Mouse (Mus musculus): ENCODE data around the gene Pcsk2.

The Pcsk2 gene

DNA sequence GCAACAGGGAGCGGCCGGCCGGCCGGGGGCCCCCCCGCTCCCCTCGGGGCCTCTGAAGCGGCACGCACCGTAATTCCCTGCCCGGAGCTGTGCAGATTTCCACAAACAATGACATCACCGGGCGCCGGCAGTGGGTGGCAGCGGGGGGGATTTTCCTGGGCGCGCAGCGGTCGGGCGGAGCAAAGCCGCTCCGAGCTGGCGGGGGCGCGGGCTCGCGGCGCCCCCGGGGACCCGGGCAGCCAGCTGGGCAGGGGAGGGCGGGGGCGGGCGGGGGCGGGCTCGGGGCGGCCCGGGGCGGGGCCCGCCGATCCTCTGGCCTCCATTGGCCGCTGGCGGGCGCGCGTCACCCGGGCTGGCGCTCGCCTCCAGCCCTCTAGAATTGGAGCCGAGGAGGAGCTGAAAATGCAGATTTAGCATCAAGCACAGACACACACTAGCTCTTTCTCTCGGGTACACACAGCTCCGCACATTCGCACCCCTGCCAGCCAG, at the start of gene Pcsk2:
Gene Pcsk2, plus strand, starts transcription at position 399 of the 489 bp plus-strand sequence.
- DNase-seq (ENCODE audit: low spot score), result peak; percentile 56

DNA sequence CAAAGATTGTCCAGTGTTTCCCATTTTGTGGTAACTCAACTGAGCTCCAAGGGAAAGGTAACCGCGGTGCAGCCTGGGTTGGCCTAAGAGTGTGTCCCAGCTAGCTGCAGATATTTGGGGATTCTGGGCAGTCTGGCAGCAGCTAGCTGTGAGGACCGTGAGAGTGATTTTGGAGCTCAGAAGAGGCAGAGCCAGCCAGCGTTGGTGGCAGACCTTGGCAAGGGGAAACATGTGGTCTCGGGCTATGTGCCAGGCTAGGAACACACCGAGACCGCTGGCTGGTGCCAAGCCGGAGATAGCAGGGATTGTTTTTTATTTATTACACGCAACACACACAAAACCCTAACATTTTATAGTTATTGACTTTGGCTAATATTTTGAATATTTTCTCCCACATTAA, 45.1 kb upstream of the Pcsk2 start:
- DNase-seq (ENCODE audit: low spot score), result no peak

DNA sequence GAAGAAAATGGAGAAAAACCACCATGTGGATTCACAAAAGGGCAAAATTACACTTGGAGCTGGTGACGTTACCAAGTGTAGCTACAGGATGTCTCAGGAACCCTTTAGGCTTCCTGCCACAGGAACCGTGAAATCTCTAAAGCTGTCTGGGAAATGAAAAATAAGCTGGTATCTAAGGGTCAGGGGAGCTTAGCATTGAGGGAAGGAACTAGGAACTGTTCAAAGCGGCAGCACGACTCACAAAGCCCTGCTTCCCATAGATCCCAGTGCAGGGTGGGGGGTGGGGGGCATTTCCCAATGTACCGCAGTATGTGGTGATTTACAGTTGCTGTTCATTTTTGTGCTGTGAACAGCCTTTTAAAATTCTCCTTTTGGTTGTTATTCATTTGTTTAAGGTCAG, 44.2 kb upstream of the Pcsk2 start:
- DNase-seq (ENCODE audit: low spot score), result no peak

DNA sequence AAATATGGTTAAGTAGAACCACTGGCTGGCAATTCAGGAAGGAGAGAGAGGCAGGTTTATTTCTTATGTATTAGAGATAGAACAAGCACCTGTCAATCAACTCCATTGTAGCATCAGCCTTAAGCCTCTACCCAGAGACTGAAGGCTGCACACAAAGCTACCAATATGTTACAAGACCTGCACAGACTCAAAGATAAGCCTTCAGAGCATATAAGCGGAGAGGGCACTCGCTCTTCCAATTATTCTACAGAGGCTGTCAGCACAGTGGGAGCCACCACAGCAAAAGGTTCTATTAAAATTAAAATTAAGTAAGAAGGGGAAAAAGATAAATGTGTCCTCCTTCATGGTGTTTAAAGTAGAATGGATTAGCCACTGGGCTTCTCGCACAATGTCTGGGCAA, 43.8 kb upstream of the Pcsk2 start:
- no peak for DNase-seq (ENCODE audit: low spot score)

DNA sequence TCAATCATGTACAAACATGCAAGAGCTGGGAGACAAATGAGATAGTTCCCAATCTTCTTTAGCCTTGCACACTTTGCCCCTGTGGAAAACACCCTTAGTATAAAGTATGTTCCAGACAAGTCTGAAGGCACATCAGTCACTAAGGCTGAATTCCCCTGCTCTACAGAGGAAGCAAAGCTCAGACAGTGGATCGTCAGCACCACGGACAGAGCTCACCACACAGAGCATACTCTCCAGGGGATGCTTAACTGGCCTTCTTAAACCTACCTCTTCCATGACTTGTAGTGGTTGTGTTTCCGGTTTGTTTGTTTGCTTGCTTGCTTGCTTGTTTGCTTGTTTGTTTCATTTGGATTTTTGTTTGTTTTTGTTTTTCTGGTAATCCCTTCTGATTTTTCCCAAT, 9.5 kb upstream of the Pcsk2 start:
- no peak for DNase-seq (ENCODE audit: low spot score)

DNA sequence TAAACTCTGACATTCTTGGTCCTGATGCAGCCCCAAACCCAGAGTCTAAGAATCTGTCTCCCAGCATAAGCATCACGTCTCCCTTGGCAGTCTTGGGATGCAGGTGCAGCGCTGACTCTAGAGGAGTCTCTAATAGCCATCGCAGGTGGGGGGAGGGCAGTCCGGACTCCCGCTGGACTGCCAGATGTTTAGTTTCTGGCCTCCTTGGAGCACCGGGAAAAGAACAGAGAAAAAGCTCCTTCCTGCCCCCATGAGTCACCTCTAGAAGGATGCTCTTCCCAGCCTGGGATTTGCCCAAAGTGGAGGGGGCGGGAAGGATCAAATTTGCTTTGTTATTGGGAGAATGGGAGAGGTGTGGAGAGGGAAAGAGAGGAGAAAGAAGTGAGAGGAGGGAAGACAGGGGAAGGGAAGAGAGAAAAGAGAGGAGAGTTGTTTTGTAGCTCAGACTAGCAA, 631 bp upstream of the Pcsk2 start:
- DNase-seq (ENCODE audit: low spot score), result peak; percentile 27

DNA sequence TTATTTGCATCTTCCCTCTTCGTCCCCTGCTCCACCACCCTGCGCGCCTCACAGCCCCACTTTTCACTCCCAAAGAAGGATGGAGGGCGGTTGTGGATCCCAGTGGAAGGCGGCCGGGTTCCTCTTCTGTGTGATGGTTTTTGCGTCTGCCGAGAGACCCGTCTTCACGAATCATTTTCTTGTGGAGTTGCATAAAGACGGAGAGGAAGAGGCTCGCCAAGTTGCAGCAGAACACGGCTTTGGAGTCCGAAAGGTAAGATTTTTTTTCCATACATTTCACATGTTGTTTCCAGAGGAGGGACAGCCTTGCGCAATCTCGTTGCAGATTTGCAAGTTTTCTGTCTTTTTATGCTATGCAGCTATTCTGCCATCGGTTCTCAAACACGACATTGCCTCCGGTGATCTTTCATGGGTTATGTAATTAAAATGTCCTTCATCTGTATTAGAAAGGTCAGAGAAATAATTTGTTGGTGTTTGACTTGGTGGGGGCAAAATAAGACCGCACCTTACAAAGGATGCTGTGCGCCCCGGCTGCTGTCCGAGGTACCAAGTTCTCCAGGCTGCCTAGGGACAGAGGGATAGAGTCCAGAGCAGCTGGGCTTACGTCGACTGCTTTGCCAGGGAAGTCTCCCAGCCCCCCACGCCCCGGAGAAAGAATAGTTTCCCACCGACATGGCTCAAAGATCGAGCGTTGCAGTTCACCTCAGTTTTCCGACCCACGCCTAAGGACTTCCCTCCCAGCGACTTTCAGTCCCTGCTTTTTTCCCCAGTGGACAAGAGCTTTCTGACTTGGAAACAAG, 656 bp downstream of the Pcsk2 start:
- DNase-seq (ENCODE audit: low spot score), result no peak

DNA sequence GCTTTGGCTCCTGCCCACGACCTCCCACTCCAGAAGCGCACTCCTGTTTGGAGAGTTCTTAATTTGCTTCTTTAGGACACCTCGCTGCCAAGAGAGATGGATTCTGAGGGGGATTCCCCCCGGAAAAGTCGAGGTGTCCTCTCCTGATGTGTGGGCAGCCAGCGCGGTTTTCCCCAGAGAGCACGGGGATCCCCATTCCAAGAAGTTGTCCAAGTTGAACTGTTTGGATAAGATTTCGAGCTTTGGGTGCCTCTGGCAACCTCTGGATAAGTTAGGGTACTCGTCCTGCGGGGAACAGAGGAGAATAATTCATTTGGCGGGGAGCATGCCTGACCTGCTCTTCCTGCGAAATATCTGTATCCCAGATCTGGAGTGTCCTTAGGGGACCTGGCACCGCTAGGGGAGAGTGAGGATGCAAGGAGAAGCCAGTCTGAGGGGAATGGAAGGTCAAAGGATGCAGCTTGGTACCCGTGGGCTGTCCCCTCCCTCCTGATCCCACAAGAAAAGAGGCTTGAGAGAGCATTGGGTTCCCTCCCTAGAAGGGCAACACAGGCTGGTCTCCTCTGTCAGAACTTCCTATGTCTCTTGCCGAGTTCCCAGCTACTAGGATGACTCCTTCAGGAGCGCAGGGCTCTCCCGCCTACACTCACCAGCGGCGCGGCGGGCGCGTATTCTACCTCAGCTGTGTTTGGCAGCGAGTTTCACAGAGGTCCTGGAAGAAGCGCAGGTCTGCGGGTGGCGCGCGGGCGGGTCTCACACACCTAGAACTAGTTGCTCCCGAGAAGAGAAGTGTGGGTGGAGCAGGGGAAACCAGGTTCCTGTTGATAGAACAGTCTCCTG, 1.5 kb downstream of the Pcsk2 start:
- no peak for DNase-seq (ENCODE audit: low spot score)

DNA sequence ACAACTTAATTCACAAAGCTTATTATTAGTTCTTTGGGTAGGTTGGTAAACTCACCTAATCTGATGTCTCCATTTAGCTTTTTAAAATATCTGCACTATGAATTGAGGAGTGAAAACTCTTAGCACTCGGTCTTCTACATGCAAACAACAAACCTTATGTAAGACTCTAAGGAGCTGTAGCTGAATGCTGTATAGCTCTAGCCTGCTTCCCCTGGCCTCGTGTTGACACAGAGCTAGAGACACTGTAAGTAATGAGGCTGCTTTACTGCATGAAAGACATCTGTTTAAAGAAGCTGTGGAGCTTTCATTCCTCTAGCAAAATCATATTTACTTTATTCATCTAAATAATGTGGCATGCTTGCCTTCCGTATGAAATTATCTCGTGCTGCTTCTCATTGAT, 14.4 kb downstream of the Pcsk2 start:
- DNase-seq (ENCODE audit: low spot score), result no peak

DNA sequence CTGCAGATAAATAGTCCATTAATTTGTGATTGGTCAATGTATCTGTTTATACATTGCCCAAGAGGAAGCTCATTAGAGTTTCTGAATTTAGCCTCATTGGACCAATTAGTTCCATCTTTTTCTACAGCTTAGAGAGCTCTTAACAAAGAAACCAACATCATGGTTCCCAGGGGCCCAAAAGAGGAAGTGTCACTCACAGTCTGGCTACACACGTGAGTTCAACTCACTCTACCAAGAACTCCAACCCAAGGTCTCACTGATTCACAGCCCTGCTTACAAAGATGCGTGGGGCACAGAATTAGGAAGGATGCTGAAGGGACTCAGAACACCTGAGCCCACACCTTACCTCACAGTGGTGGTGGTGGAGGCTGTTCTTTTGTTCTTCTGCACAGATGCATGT, 19.1 kb downstream of the Pcsk2 start:
- no peak for DNase-seq (ENCODE audit: low spot score)

DNA sequence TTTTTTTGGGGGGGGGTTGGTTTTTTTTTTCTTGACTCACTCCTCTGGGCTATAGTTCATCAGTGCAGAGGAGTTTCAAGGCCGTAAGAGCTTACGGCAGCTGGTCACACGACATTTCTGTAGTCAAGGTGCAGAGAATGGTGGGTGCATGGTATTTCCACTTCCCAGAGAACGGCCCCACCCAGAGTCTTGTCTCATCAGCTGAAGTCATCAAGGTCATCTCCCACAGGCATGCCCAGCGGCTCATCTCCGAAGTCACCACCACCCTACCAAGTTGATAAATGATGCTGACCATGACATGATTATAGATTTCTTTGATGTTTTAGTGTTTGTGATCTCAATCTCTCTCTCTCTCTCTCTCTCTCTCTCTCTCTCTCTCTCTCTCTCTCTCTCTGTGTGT, 20.0 kb downstream of the Pcsk2 start:
- no peak for DNase-seq (ENCODE audit: low spot score)

DNA sequence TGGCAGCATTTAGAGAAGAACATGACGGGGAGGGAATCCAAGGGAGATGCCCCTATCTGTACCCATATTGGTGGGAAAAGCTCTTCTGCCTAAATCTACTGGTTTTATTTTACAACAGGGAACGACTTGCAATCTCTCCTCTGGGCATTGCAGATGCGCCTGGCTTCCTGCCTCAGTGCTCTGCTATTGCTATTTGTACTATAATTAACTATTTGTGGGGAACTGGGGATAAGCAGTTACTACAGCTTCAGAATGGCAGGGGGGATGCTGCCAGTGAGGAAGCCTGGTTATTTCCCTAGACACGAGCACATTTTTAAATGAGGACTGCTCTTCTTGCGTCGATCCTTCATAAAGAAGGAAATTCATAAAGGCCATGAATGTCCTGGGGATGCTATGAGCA, 39.4 kb downstream of the Pcsk2 start:
- DNase-seq (ENCODE audit: low spot score), result no peak

DNA sequence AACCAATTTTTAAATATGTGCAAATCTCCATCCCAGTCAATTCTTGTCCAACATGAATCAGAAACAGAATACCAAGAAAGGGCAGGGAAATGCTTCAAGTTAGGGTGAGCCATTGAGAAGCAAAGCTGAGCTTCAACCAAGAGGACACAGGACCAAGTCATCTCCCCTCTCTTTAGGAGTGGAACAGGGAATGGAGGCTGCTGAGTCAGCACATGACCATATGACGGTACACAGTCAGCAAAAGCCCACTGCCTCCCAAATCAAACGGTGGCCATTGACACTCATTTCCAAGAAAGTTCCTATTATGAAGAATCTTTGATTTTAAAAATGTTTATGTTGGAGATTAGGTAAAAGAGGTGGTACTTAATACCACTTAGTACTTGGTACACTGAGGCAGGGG, 44.4 kb downstream of the Pcsk2 start:
- DNase-seq (ENCODE audit: low spot score), result no peak

DNA sequence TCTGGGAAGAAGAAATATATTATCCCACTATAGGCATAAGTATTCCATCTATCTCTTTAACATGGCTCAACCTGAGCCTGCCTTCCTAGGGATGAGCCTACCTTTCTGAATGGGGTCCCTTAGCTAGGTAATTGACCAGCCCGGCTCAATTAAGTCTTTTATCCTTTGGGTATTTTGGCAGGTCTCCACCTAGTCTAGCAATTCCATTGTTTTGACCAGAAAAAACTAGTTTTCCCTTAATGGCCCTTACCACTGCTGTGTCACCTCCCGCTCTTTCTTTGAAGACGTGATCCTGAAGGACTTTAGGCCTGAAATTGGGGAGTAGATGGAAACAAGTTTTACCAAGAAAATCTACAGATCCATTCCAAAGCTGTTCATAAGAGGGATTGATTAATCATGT, 57.1 kb downstream of the Pcsk2 start:
- no peak for DNase-seq (ENCODE audit: low spot score)

DNA sequence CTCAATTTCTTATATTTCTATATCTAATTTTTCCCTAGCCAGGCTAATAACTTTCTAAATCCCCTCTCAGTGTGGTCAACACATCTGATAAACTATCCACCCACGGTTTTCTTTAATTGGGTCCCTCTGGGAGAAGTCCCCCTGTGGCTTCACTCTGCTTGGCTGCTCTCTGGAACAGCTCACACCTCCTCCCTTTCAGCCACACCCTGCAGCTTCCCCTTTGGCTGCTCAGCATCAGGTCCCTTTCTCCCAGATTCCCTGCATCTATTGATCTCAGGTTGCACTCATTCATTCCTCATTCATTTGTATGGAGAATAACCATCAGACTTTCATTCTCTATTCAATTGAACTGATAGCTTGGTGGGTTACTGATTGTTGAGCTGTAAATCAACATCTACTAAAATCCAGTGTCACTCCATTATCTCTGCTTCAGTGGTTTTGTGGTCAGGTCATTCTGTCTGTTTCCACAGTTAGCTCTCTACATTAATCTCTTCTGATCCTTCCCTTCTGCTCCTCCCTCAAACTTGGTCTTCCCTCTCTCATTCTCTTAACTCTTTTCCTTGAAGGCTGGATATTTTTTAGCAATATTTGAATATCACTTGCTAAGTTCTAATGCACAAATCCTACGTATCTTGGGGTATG, 58.0 kb downstream of the Pcsk2 start:
- DNase-seq (ENCODE audit: low spot score), result no peak

DNA sequence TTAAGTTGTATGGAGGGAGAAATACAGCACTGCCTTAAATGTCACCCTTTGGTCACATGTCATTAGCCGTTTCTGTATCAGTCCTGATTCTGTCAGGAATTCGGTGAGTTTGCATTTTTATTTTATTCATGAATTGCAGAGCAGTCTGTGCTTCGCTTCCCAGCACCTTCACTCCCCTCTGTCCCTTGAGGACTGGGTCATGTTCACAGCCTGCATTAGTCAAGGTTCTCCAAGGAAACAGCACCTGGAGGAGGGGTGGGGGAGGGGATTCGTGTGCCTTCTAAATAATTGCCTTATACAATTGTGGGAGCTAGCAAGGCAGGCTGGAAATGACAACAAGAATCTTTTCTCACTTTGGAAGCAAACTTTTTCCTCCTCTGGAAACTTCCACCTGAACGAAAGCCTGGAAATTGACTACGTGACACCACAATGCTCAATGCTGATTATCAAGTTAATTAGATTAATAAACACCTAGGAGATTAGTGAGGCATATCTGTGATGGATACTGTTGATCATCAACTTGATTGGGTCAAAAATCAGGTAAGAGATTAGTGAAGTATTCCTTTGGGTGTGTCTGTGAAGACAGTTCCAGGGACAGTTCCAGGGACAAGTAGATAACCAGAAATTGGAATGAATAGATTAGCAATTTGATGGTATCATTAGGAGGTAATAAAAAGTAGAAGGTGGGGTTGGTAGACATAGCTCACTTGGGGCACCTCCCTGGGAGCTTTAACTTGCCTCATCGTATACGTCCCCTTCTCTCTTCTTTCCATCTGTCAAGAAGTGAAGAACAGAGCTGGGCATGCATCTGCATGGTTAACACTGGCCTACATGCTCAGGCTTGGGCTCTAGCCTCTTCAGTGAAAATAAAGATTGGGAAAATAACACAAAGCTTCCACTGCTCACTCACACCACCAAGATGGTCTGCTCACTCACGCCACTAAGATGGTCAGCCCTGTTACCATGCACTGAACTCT, 64.7 kb downstream of the Pcsk2 start:
- DNase-seq (ENCODE audit: low spot score), result no peak

DNA sequence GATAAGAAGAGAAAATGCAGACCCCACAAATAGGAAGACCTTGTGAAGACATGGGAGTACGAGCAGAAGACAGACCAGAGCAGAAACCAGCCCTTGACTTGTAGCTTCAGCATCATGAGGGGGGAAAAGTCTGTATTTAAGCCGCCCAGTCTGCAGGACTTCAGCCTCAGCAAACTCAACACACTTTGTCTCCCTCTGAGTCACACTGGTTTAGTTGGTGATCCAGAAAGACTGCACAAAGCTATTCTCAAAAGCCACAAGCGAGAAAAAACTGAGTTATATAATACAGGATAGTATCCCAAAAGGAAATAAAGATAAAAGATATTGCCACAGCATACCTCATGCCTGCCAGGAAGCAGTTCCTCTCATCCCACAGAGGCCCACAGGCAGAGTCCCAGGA, 67.5 kb downstream of the Pcsk2 start:
- DNase-seq (ENCODE audit: low spot score), result no peak

DNA sequence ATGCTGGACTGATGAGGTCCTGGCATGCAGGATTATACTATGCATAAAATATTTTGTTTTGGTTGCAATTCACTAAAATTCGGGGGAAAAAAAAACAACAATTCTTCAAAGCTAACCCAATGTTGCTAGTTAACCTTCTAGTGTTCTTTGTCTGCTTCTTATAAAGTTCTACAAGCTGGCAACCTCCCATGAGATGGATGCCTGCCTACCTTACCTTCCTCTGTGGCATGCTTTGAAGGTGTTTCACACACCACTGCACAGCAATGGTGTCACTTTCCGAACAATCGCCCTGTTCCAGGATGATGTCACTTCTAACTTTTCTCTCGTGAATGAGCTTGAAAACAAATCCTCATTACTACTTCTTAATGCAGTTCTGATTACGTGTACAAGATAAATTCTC, 68.8 kb downstream of the Pcsk2 start:
- no peak for DNase-seq (ENCODE audit: low spot score)

DNA sequence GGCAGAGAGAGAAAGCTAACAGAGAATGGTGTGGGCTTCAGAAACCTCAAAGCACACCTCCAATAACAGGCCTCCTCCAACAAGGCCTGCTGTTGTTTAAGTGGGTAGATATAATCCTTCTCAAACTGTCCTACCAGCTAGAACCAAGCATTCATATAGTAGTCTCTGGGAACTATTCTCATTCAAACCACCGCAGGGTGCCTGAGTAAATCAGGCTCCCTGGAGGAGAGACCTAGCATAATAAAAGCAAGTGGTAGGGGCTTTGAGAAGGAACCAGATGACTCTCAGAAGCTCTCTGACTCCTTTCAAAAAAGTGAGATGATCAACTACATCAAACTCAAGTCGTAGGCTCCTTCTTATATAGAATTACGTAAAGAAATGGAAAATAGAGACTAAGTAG, 75.0 kb downstream of the Pcsk2 start:
- DNase-seq (ENCODE audit: low spot score), result no peak

DNA sequence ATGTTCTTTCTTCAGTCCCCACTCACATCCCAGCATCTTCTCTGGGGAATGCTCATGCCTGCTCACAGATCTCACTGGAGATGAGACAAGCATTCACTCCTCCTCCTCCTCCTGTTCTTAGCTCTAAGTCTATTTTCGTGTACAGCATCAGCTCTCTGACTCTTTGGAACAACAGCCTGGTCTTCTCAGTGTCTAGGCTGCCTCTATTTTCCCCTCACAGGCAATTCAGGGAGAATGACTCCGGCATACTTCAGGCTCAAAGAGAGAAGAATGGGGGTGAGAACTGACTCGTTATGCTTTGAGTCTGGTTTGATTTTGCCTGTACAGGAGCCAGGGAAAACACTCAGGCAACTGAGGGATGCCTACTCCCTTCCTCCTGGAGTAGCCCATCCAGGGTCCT, 78.0 kb downstream of the Pcsk2 start:
- no peak for DNase-seq (ENCODE audit: low spot score)

DNA sequence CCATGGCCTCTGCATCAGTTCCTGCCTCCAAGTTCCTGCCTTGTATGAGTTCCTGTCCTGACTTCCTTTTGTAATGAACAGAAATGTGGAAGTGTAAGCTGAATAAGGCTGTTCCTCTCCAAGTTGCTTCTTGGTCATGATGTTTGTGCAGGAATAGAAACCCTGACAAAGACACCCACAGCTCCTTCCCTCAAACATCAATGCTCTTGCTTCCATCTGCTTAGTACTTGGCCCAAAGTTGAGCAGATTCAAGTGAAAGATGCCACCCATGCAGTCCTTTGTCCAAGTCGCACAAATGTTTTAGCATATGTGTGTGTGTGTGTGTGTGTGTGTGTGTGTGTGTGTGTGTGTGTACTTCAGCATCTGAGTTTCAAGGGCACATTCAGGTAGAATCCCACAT, 97.3 kb downstream of the Pcsk2 start:
- DNase-seq (ENCODE audit: low spot score), result no peak

DNA sequence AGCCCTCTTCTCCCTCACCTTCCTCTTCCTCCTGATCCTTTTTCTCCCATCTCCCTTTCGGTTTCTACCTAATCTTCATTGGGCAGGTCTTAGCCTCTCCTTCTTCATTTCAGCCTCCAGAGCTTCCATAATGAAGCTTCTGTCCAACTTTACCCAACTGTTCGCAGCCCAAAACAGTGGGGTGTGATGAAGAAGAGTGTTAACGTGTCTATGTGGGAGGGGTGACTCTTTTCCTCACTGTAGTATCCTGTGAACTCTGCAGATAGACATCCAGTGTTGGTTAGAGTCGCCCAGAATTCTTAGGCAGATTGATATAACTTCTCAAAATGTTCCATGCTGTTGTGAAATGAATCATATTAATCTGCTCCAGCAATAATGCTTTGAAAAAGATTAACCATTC, 98.4 kb downstream of the Pcsk2 start:
- DNase-seq (ENCODE audit: low spot score), result no peak
